In genomic region chr7:73400051-73400916, GRCm38 (mm10) we compare ENCODE assay signal across 8 mouse cellular contexts. TPM values are rescaled to one million over a fixed set of nuclear protein-coding genes. Genes with fewer than 3 reads are reported as not detected.
DNase-seq lines count a peak whose midpoint lies in the region; ATAC-seq and TF ChIP-seq lines count a peak whose summit lies in the region.

No protein-coding gene starts in this region.

- H3K4me3 ChIP-seq in layer of hippocampus, adult 2 months, result peak overlapping the region; percentile 53
- peak overlapping the region; percentile 27 for H3K4me3 ChIP-seq in neural tube, embryonic 12.5 days

- no peaks in the 10 kb centered on the region for H3K27me3 ChIP-seq in neural tube, embryonic 12.5 days (replicated peaks)

- peaks cover 16% of the 10 kb centered on the region for H3K36me3 ChIP-seq in neural tube, embryonic 12.5 days

- no peaks in the 10 kb centered on the region for H3K9me3 ChIP-seq in neural tube, embryonic 12.5 days

- H3K27ac ChIP-seq in layer of hippocampus, adult 2 months, result peak overlapping the region; percentile 67; the same call in 1 of the 2 replicates
- peak overlapping the region; percentile 79 for H3K27ac ChIP-seq in neural tube, embryonic 12.5 days

- no peak for TF ChIP-seq CTCF in layer of hippocampus, adult 2 months (conservative IDR thresholded peaks at IDR 0.05)

- peak overlapping the region; percentile 78 for H3K4me2 ChIP-seq in neural tube, embryonic 12.5 days (replicated peaks)

- no peak for DNase-seq in layer of hippocampus, adult 2 months (ENCODE audit: low spot score in 2 of 2)
- no peak for DNase-seq in layer of hippocampus, adult 11-12 months (ENCODE audit: low spot score)
- DNase-seq in embryo, embryonic 11.5 days (ENCODE audit: low read depth, low spot score), result peak; percentile 78
- DNase-seq in hindlimb bud, embryonic 11.5 days (ENCODE audit: extremely low spot score, low read depth, low spot score), result peak; percentile 47
- no peak for DNase-seq in gastrocnemius, postnatal 14 days
- DNase-seq in T-cell, adult 2 months (ENCODE audit: low spot score), result no peak
- no peak for DNase-seq in cerebellum, adult 18-20 months

- H3K4me1 ChIP-seq in neural tube, embryonic 12.5 days, result peaks cover 79% of the 10 kb centered on the region

- WGBS in neural tube, embryonic 12.5 days, result 5% methylated on average over 20 of the region's 20 CpGs

- H3K9ac ChIP-seq in neural tube, embryonic 12.5 days, result peak overlapping the region; percentile 53; the same call in 1 of the 2 replicates

- intact Hi-C loops in gastrocnemius, postnatal 14 days (cut with DNase I; ENCODE audit: low total_unique reads), result no loop called here

- peak; percentile 79 for ATAC-seq in neural tube, embryonic 12.5 days (ENCODE audit: low FRiP score, low read depth)

RNA-seq across cellular contexts. Expression of gene Rgma, which starts 25.0 kb away (rescaled TPM):
- total RNA-seq in layer of hippocampus, adult 2 months (2021), result 10 to 100 TPM; 45.9 to 53.2 TPM
- 48.8 and 49.0 TPM in 2 replicates for polyA plus RNA-seq in neural tube, embryonic 12.5 days (2016; fragmentation: Nextera tagmentation; extraction: Ambion mirVana)
- total RNA-seq in gastrocnemius, postnatal 14 days (2021), result 10 to 100 TPM; 53.4 to 73.5 TPM

Comparison
In these comparisons a context has a peak if more than half of its experiments do, and no peak if none do; other contexts are left out.
1. DNase-seq: peak in embryo, embryonic 11.5 days (single experiment) and hindlimb bud, embryonic 11.5 days (single experiment); none in layer of hippocampus, adult 2 months (0 of 2), layer of hippocampus, adult 11-12 months (single experiment), gastrocnemius, postnatal 14 days (single experiment), T-cell, adult 2 months (single experiment) and cerebellum, adult 18-20 months (0 of 2).